Mouse (Mus musculus) liver, embryonic 14.5 days (tissue): ENCODE measurements around the gene Krt25.

Experiments
- CTCF ChIP-seq: IDR thresholded peaks from 2 replicates; pipeline ENCODE4 v1.5.1; 2016; ENCODE audit warnings: antibody characterized with exemption, low read depth, control low read depth
- EP300 ChIP-seq: IDR thresholded peaks from 2 replicates; pipeline ENCODE4 v1.6.1; 2016; ENCODE audit warnings: antibody characterized with exemption, low read depth

GRCm38 (mm10) chr11:99284011-99284410 lies 38.7 kb downstream of the Krt25 start:
- TF ChIP-seq CTCF = no peak
- no peak for TF ChIP-seq EP300
